Comparison of ENCODE assay signal across 22 mouse cellular contexts in genomic region chr9:96445351-96445750, GRCm38 (mm10). TPM values are rescaled to one million over a fixed set of nuclear protein-coding genes. Genes with fewer than 3 reads are reported as not detected.
A peak's percentile ranks its signal among the peaks of the same experiment; 100 is the strongest.
DNase-seq lines count a peak whose midpoint lies in the region; ATAC-seq and TF ChIP-seq lines count a peak whose summit lies in the region.
"Had no signal": no experiment of that assay in that cellular context is flagged by ENCODE, and none has a peak within 500 bp of the region (broad histone marks: within the 10 kb centered on the region; RNA-seq: fewer than 3 reads in every experiment).

No protein-coding gene starts in this region.

- no peaks in the 10 kb centered on the region for H3K27me3 ChIP-seq in testis, adult 2 months (ENCODE audit: control insufficient read depth, insufficient read depth, low read length)
- no peaks in the 10 kb centered on the region for H3K27me3 ChIP-seq in heart, embryonic 12.5 days (replicated peaks)
- H3K27me3 ChIP-seq: forebrain, embryonic 15.5 days; hindbrain, embryonic 15.5 days; Patski had no signal

- H3K36me3 ChIP-seq in testis, adult 2 months (ENCODE audit: control insufficient read depth, insufficient read depth, low read length): no peaks in the 10 kb centered on the region
- no peaks in the 10 kb centered on the region for H3K36me3 ChIP-seq in heart, embryonic 12.5 days
- H3K36me3 ChIP-seq: forebrain, embryonic 15.5 days; heart, embryonic 10.5 days; hindbrain, embryonic 12.5 days; hindbrain, embryonic 15.5 days had no signal

- H3K4me3 ChIP-seq in testis, adult 2 months (ENCODE audit: control insufficient read depth, low read depth, low read length): no peak overlapping the region
- no peak overlapping the region for H3K4me3 ChIP-seq in olfactory bulb, adult 2 months (ENCODE audit: insufficient read depth, low read depth, low read length)
- no peak overlapping the region for H3K4me3 ChIP-seq in heart, embryonic 12.5 days
- H3K4me3 ChIP-seq: forebrain, embryonic 15.5 days; heart, adult 2 months; heart, embryonic 10.5 days; hindbrain, embryonic 12.5 days; hindbrain, embryonic 15.5 days had no signal

- H3K4me1 ChIP-seq in testis, adult 2 months (ENCODE audit: control insufficient read depth, insufficient read depth, low read length): no peaks in the 10 kb centered on the region
- H3K4me1 ChIP-seq in olfactory bulb, adult 2 months (ENCODE audit: control insufficient read depth, insufficient read depth, low read length): peaks cover 8% of the 10 kb centered on the region; the same call in 1 of the 2 replicates
- peaks cover 12% of the 10 kb centered on the region; the same call in 1 of the 2 replicates for H3K4me1 ChIP-seq in heart, embryonic 12.5 days (replicated peaks)
- H3K4me1 ChIP-seq: forebrain, embryonic 15.5 days; hindbrain, embryonic 15.5 days had no signal

- H3K27ac ChIP-seq in testis, adult 2 months (ENCODE audit: control insufficient read depth, insufficient read depth, low read depth, low read length): peak overlapping the region; percentile 65
- H3K27ac ChIP-seq in olfactory bulb, adult 2 months (ENCODE audit: insufficient read depth, low read depth, low read length): peak overlapping the region; percentile 80
- H3K27ac ChIP-seq in heart, embryonic 12.5 days (ENCODE audit: poor library complexity, severe bottlenecking): no peak overlapping the region
- H3K27ac ChIP-seq: forebrain, embryonic 15.5 days; heart, adult 2 months; heart, embryonic 10.5 days; hindbrain, embryonic 12.5 days; hindbrain, embryonic 15.5 days had no signal

- no peak for ATAC-seq in heart, embryonic 12.5 days (ENCODE audit: insufficient number of reproducible peaks, low FRiP score)
- ATAC-seq in megakaryocyte, adult 5-6 weeks (ENCODE audit: poor library complexity, severe bottlenecking): no peak
- ATAC-seq: CD4-positive, CD25-positive, alpha-beta regulatory T cell, adult 4 months; forebrain, embryonic 15.5 days; Patski had no signal

- no peak for TF ChIP-seq CTCF in testis, adult 2 months (IDR thresholded peaks at IDR 0.05; ENCODE audit: control insufficient read depth, insufficient read depth, insufficient replicate concordance, low read depth, low read length)
- TF ChIP-seq CTCF in olfactory bulb, adult 2 months (IDR thresholded peaks at IDR 0.05; ENCODE audit: insufficient read depth, low read depth, low read length): no peak

- 36% methylated on average over 4 of the region's 4 CpGs for WGBS in olfactory bulb, adult 2 months
- WGBS in heart, embryonic 12.5 days: 42% methylated on average over 4 of the region's 4 CpGs

- peak; percentile 7 to 26 for DNase-seq in adrenal gland, postnatal 36 days
- no peak for DNase-seq in adrenal gland, postnatal 14 days
- DNase-seq in testis, postnatal 10 days (ENCODE audit: low spot score): no peak
- DNase-seq in brain, adult 2 months (ENCODE audit: low read depth, low spot score): peak; percentile 70
- DNase-seq: cerebellum, adult 18-20 months; cerebellum, adult 9-10 months; cerebellum, postnatal 14 days; gastrocnemius, postnatal 10 days; gastrocnemius, postnatal 36 days; heart, adult 2 months; kidney, adult 11 months; kidney, adult 8-10 months had no signal

- H3K4me2 ChIP-seq in heart, embryonic 12.5 days: no peak overlapping the region
- H3K4me2 ChIP-seq: forebrain, embryonic 15.5 days; hindbrain, embryonic 12.5 days; hindbrain, embryonic 15.5 days had no signal

- no peak overlapping the region for H3K9ac ChIP-seq in heart, embryonic 12.5 days
- H3K9ac ChIP-seq: forebrain, embryonic 15.5 days; hindbrain, embryonic 12.5 days; hindbrain, embryonic 15.5 days had no signal

- TF ChIP-seq POLR2A in testis, adult 2 months (IDR thresholded peaks at IDR 0.05; ENCODE audit: control insufficient read depth, low read depth, low read length): no peak
- TF ChIP-seq POLR2A in olfactory bulb, adult 2 months (IDR thresholded peaks at IDR 0.05; ENCODE audit: insufficient read depth, low read depth, low read length): no peak

- no peaks in the 10 kb centered on the region for H3K9me3 ChIP-seq in heart, embryonic 12.5 days (replicated peaks)
- H3K9me3 ChIP-seq: forebrain, embryonic 15.5 days; heart, embryonic 10.5 days; hindbrain, embryonic 12.5 days; hindbrain, embryonic 15.5 days had no signal

RNA-seq across cellular contexts. Expression of gene Rnf7, which starts 33.1 kb away (rescaled TPM):
- 10 to 100 TPM; 74.9 to 79.7 TPM for total RNA-seq in adrenal gland, postnatal 36 days (2021)
- total RNA-seq in adrenal gland, postnatal 14 days (2021): 72.4 and 75.7 TPM in 2 replicates
- polyA plus RNA-seq in testis, adult 2 months (2012; rRNA removed): 321 and 364 TPM in 2 replicates
- polyA plus RNA-seq in olfactory bulb, adult 2 months (2012; ENCODE audit: insufficient read depth, insufficient read length, low replicate concordance, missing spikeins): not detected in 2 replicates
- polyA plus RNA-seq in heart, embryonic 12.5 days (2016; fragmentation: Nextera tagmentation; extraction: Ambion mirVana): 235 and 244 TPM in 2 replicates
- total RNA-seq in megakaryocyte, adult 5-6 weeks (2015): 88.1 and 98.8 TPM in 2 replicates
- total RNA-seq in megakaryocyte, adult 5-6 weeks (2017): 34.4 and 35.8 TPM in 2 replicates

Comparison
In these comparisons a context has a peak if more than half of its experiments do, and no peak if none do; other contexts are left out.
1. DNase-seq: peak in adrenal gland, postnatal 36 days (2 of 2) and brain, adult 2 months (single experiment); none in adrenal gland, postnatal 14 days (single experiment) and testis, postnatal 10 days (single experiment).